Mouse (Mus musculus) erythroblast, embryonic 14.5 days (primary cell): ENCODE results near the gene Styk1. TPM values are rescaled to one million over a fixed set of nuclear protein-coding genes. Genes with fewer than 3 reads are reported as not detected.

Source experiments
- H3K27me3 ChIP-seq: 2 replicates; pipeline ENCODE4 v1.6.1; 2012; ENCODE audit warnings: inconsistent platforms; ENCODE audit not compliant: control insufficient read depth
- H3K36me3 ChIP-seq: 2 replicates; pipeline ENCODE4 v1.6.1; 2012; ENCODE audit warnings: mild to moderate bottlenecking, inconsistent platforms; ENCODE audit not compliant: control insufficient read depth
- H3K4me1 ChIP-seq: 2 replicates; pipeline ENCODE4 v1.6.1; 2012; ENCODE audit warnings: inconsistent platforms; ENCODE audit not compliant: control insufficient read depth
- H3K4me3 ChIP-seq: replicated peaks from 2 replicates; pipeline ENCODE3; 2012; ENCODE audit warnings: moderate library complexity, mild to moderate bottlenecking, inconsistent platforms
- H3K9me3 ChIP-seq: 2 replicates; pipeline ENCODE4 v1.6.1; 2012; ENCODE audit warnings: low read length, inconsistent platforms, mixed read lengths; ENCODE audit not compliant: control insufficient read depth
- GATA1 ChIP-seq: IDR thresholded peaks from 2 replicates; pipeline ENCODE4 v1.6.1; 2012; ENCODE audit warnings: low read length, inconsistent platforms, mixed read lengths
- TAL1 ChIP-seq: IDR thresholded peaks from 3 replicates; pipeline ENCODE4 v1.6.1; 2012; ENCODE audit warnings: low read length, inconsistent platforms, mixed read lengths
- polyA plus RNA-seq: library from polyadenylated mRNA; stranded (reverse); fragments of >175 nt; gene quantifications from 2 replicates; pipeline ENCODE4 v1.2.3, GENCODE M21; 2012

Gene Styk1
- polyA plus RNA-seq, 1 experiment: not detected

DNA sequence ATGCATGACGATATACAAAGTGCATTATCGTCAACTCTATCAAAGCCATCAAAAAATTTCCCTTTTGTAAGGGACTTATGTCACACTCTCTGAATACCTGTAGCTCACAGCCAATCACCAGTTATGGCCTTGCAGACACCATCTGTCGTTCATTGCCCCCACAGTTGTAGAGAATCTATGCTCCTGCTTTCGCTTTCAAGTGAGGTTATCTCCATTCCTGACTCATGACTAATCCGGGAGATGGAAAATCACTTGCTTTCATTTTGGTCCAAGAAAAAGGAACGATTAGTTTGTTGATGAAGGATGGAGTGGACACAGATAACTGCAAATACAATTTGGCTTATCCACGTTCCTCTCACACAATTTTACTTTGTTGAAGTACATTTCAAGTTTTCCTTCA is 9.1 kb downstream of the Styk1 start:
- H3K4me1 ChIP-seq: no peaks in the 10 kb centered on the region
- TF ChIP-seq GATA1 (no peak), TAL1 (no peak)
- no peak overlapping the region for H3K4me3 ChIP-seq
- no peaks in the 10 kb centered on the region for H3K27me3 ChIP-seq
- no peaks in the 10 kb centered on the region for H3K36me3 ChIP-seq
- no peaks in the 10 kb centered on the region; the same call in 1 of the 2 replicates for H3K9me3 ChIP-seq

DNA sequence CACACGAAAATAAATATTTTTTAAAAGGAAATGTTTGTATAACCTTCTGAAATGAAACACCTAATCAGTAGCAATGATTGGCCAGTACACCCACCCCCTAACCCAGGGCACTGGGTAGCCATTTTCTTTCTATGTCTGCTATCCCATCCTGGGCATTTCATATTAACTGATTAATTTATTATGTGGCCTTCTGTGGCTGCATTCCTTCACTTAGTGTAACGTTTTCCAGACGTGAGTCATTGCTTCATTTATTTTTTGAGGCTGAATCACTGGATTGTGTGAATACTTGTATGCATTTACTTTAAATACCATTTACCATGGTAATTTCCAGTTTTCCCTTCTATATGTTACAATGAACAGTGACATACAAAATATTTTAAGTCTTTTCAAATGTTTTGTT is 13.3 kb downstream of the Styk1 start:
- no peak overlapping the region for H3K4me3 ChIP-seq
- TF ChIP-seq GATA1 (no peak), TAL1 (no peak)
- H3K27me3 ChIP-seq: no peaks in the 10 kb centered on the region
- no peaks in the 10 kb centered on the region for H3K36me3 ChIP-seq
- no peaks in the 10 kb centered on the region; the same call in 1 of the 2 replicates for H3K9me3 ChIP-seq
- no peaks in the 10 kb centered on the region for H3K4me1 ChIP-seq

DNA sequence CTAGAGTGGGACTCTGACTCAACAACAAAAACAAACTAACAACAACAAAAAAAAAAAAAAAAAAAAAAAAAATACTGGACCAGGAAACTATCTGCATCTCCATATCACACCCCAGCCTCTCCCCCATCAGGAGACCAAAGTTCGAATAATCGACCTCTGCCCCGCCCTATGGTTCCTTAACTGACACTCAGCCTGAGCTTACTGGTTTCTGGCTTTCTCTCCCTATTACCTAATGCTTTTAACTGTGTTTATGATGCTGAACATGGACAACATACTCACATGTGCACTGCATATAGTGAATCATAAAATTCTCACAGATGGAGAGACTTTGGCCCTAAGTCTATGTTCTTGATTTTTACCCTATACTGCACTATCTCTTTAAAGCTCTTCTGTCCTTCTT is 14.1 kb downstream of the Styk1 start:
- no peak for TF ChIP-seq GATA1
- no peak for TF ChIP-seq TAL1
- Histone ChIP-seq H3K36me3 (no peaks in the 10 kb centered on the region), H3K4me3 (no peak overlapping the region), H3K4me1 (no peaks in the 10 kb centered on the region), H3K27me3 (no peaks in the 10 kb centered on the region), H3K9me3 (no peaks in the 10 kb centered on the region; the same call in 1 of the 2 replicates)

DNA sequence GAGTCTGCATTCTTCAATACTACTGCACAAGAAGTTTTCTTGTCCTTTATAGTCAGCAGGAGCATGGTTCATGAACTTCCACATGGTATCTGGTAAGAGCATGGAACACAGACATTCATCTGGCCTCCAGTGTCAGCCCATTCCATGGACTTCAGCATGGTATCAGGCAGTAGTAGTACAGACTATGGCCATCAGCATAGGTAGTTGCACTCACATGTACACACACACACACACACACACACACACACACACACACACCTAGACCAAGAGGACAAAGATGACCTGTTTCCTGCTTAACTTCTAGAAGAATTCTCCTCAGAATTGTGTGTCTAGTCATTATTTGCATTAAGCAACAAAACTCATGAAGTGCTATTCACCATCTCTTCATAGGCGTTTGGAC is 14.6 kb downstream of the Styk1 start:
- H3K9me3 ChIP-seq: no peaks in the 10 kb centered on the region; the same call in 1 of the 2 replicates
- no peaks in the 10 kb centered on the region for H3K36me3 ChIP-seq
- no peak overlapping the region for H3K4me3 ChIP-seq
- TF ChIP-seq GATA1 (no peak), TAL1 (no peak)
- no peaks in the 10 kb centered on the region for H3K27me3 ChIP-seq
- no peaks in the 10 kb centered on the region for H3K4me1 ChIP-seq

DNA sequence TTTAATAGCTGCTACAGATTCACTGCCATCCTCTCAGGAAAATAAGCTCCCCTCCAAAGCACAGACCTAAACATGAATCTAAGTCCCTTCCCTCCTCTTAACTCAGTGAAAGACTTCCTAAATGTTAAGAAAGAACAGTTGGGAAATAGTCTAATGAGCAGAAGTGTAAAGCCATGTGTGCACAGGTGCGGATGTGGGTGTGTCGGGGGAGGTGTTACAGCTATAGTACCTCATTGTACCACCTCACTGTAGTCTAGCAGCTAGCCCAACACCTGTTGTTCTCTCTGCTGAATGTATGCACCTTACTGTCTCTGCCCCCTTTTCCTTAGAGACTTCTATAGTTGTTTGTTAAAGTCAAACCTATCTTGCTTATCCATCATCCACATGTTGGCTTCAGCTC is 26.3 kb downstream of the Styk1 start:
- H3K36me3 ChIP-seq: no peaks in the 10 kb centered on the region
- no peaks in the 10 kb centered on the region for H3K4me1 ChIP-seq
- TF ChIP-seq GATA1 (no peak), TAL1 (no peak)
- no peaks in the 10 kb centered on the region for H3K9me3 ChIP-seq
- H3K4me3 ChIP-seq: no peak overlapping the region
- H3K27me3 ChIP-seq: no peaks in the 10 kb centered on the region

DNA sequence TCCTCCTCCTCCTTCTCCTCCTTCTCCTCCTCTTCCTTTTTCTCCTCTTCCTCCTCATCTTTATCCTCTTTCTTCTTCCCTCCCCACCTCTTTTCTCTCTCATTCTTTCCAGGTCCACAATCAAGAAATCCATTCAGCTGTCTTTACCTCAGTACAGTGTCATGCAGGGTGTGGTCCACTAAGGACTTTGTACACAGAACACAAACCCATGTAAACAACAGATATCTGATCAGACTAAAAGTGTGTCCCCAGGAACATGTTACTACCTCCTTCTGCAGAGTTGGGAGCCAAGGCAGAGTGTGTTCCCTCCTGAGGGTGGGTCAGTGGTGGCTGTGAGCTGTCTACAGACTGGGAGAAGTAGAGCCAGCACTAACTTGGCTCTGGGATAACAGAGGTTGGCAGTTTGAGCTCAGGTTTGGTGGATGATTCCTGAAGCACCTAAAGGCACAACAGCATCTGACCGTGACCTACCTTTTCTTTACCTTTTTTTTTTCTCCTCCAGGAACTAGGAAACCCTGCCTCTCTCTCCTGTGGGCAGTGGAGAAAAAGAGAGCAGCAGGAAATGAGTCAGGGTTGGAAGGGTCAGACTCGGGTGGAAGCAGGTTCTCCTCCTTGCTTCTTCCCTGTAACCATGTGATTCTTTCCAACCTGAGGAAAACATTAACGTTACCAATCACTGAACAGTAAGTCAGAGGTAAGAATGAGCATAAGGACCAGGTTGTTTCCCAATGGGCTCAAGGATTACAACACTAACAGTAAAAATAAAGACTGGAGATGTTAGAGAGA is 31.4 kb downstream of the Styk1 start:
- no peaks in the 10 kb centered on the region for H3K9me3 ChIP-seq
- no peaks in the 10 kb centered on the region for H3K27me3 ChIP-seq
- H3K4me3 ChIP-seq: no peak overlapping the region
- H3K4me1 ChIP-seq: no peaks in the 10 kb centered on the region
- no peaks in the 10 kb centered on the region for H3K36me3 ChIP-seq
- TF ChIP-seq GATA1 (no peak), TAL1 (no peak)

DNA sequence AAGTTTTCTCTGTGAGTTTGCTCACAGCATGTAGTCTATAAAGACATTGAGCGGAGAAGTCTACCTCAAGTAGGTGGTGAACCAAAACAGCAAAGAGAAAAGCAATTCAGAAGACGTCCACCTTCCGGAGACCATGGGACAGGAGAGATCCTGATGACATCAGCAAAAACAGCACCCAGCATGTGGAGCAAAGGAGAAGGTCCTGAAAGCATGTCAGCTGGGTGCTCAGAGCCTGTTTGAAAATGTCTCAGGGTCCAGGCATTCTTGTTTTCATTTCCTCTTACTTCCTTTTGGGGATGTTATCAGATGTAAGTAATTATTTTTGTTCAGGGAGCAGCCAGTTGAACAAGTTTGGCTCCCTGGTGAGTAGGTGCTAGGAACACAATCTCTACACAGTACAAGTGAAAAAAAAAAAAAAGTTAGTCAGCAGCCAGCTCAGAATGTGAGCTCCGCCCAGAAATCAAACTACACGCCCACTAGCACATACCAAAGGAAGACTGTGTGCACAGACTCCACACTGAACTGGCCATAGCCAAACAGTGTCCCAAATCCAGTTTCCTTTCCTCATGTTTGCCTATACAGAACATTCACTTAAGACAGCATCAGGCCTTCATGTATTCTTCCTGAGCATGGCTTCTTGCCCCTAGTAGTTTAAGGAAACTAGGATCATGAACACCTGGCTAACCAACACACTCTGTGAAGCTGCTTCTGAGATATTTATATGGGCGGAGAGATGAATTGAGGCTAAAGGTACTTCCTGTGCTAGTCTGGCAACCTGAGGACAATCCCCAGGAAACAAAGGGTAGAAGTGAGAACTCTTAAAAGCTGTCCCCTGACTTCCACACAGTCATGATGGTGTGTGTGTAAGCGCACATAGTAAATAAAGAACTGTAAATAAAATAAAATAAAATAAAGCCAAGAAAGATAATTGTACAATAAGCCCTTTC is 37.0 kb downstream of the Styk1 start:
- Histone ChIP-seq H3K9me3 (no peaks in the 10 kb centered on the region), H3K4me1 (no peaks in the 10 kb centered on the region), H3K36me3 (no peaks in the 10 kb centered on the region), H3K27me3 (no peaks in the 10 kb centered on the region), H3K4me3 (no peak overlapping the region)
- TF ChIP-seq TAL1 (no peak), GATA1 (no peak)

DNA sequence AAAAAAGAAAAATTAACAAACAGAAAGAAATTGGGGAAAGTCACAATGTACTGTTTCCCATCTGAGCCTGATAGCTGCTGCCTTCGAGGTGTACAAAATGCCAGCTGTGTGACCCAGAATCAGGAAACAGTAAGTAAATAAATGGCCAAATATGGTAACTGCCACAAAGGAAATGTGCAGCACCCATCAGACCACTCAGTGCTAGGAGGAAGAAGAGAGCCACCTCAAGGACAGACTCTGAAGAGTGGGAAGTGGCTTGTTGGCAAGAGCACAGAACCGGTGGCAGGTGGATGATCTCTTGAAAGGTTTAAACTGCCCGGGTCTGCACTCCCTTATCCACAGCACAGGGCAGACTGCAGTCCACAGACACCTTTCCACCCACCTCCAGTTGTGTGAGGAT is 45.4 kb downstream of the Styk1 start:
- Histone ChIP-seq H3K9me3 (no peaks in the 10 kb centered on the region), H3K4me1 (no peaks in the 10 kb centered on the region), H3K4me3 (no peak overlapping the region), H3K36me3 (no peaks in the 10 kb centered on the region), H3K27me3 (no peaks in the 10 kb centered on the region)
- TF ChIP-seq GATA1 (no peak), TAL1 (no peak)

DNA sequence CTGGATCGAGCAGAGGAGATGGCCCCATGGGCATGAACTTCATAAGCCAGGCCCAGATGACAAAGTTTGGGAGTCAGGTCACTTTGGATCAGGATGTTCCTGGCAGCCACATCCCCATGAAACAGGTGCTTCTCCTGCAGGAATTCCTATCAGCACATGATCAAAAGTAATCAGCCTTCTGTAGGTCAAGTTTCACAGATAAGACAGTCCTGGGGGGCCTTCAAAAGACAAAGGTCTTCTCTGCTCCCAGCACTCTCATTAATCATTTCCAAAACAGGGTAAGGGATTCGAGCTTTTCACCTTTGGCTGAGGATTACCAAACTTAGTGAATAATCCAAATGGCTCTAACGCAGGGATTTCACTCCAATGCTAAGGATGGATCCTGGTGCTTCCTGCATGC is 48.6 kb downstream of the Styk1 start:
- TF ChIP-seq GATA1 (no peak), TAL1 (no peak)
- Histone ChIP-seq H3K27me3 (no peaks in the 10 kb centered on the region), H3K4me1 (no peaks in the 10 kb centered on the region), H3K9me3 (no peaks in the 10 kb centered on the region), H3K4me3 (no peak overlapping the region), H3K36me3 (no peaks in the 10 kb centered on the region)

DNA sequence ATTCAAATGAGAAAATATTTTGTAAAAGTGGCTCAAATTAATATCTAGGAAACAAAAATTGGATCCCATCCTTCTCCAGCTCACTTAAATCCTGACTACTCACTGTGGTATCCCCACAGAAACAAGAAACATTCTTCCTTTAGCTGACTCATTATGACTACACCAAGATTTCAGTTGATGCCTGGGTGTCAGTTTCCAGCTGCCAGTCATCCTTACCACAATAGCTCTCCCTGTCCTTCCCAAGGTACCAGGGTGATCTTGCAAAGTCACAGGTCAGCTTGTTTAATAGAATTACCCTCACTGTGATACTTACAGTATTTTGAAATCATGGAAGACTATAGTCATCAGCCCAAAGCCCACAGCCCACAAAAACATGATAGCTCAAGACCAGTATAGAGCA is 54.9 kb downstream of the Styk1 start:
- no peaks in the 10 kb centered on the region for H3K9me3 ChIP-seq
- H3K4me1 ChIP-seq: peaks cover 5% of the 10 kb centered on the region
- no peak overlapping the region for H3K4me3 ChIP-seq
- H3K36me3 ChIP-seq: no peaks in the 10 kb centered on the region
- TF ChIP-seq GATA1 (no peak), TAL1 (no peak)
- H3K27me3 ChIP-seq: no peaks in the 10 kb centered on the region
